Mouse (Mus musculus): ENCODE data around the gene Cda.

Gene Cda

GRCm38 (mm10) chr4:138375117-138375516 is 7.3 kb upstream of the Cda start:
- in situ Hi-C loops (cut with MboI; ENCODE audit: low pct_unique_long_range_greater_than_20kb in 1 of 2, low sequenced_read_pairs in 2 of 2, unreplicated experiment in 1 of 2) = no loop called here

DNA sequence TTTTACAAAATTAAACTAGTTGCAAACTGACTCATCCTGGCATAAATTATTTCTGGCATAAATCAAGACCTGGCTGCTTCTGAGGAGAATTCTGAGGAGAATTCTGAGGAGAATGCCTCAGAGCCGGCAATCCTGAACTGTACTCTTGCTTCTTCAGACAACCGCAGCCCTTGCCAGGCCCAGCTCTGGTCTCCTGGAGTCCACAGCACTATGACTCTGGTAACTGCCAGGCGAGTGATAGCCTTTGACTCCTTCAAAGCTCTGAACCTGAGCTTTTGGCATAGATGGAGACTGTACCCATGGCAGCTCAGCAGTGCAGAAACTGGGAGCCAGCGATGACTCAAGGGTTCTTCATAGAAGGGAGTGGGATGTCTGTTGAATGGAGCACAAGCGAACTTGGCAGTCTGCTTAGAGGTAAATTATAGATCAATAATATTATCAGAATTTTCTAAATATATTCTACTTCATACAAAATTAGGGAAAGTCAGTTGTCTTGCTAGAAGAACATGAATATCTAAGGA is 3.3 kb upstream of the Cda start:
- in situ Hi-C loops (cut with MboI; ENCODE audit: low pct_unique_long_range_greater_than_20kb in 1 of 2, low sequenced_read_pairs in 2 of 2, unreplicated experiment in 1 of 2) = no loop called here

DNA sequence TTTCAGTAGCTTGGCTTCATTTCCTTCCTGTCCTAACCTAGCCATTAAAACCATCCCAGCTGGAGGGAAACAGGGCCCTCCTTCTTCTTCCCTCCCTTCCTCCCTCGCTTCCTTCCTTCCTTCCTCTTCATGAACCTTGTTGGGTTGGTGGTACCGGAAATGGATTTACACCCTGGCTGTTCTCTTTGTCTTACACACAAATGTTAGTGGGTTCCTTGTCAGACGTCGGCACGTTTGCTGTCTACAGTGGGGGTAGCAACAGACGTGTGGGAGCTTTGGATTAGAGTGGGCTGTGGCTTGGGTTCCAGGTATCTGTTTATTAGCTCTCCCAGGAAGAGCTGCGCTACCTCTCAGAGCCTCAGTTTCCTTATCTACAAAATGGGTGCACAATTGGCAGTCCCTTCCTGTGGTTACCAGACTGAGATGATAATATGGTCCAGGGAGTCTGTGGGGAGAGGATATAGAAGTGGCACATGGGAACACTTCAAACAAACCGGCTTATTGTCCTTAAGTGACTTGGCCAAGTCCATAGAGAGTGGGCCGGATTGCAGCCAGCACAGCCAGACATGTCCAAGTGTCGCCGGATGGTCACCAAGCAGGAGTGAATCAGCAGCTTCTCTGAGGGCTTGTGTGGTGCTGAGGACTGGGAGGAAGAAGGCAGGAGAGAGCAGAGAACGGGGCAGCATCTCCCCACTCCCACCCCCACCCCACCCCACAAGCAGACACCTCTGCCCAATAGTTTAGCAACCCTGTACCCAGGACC is 887 bp upstream of the Cda start:
- in situ Hi-C loops (cut with MboI; ENCODE audit: low pct_unique_long_range_greater_than_20kb in 1 of 2, low sequenced_read_pairs in 2 of 2, unreplicated experiment in 1 of 2) = no loop called here

GRCm38 (mm10) chr4:138366561-138366960 is 1.2 kb downstream of the Cda start:
- in situ Hi-C loops (cut with MboI; ENCODE audit: low pct_unique_long_range_greater_than_20kb in 1 of 2, low sequenced_read_pairs in 2 of 2, unreplicated experiment in 1 of 2) = no loop called here

GRCm38 (mm10) chr4:138363511-138363910 is 4.3 kb downstream of the Cda start:
- in situ Hi-C loops (cut with MboI; ENCODE audit: low pct_unique_long_range_greater_than_20kb in 1 of 2, low sequenced_read_pairs in 2 of 2, unreplicated experiment in 1 of 2) = no loop called here

- in situ Hi-C loops (cut with MboI; ENCODE audit: low pct_unique_long_range_greater_than_20kb in 1 of 2, low sequenced_read_pairs in 2 of 2, unreplicated experiment in 1 of 2) = no loop called here
These were observed 4.9 kb downstream of the Cda start for GRCm38 (mm10) chr4:138362883-138363282.

DNA sequence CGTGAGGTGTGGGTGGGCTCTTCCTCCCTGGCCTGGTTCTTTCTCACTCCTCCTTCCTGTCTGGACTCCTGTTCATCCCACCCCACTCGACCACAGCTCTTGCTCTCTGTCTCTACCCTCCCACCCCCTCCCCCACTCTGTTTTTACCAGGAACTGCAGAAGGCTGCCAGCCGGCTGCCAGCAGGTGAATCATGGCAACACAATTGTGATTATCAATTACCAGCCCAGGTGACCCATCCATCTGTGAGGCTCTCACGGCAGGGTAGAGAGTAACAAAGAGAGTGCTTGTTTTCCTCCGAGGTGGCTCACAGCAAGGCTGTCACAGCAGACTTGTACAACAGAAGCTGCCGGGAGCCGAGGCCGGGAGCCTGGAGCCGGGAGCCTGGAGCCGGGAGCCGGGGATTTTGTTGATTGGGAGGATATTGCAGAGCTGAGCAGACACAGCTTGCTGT is 6.4 kb downstream of the Cda start:
- in situ Hi-C loops (cut with MboI; ENCODE audit: low pct_unique_long_range_greater_than_20kb in 1 of 2, low sequenced_read_pairs in 2 of 2, unreplicated experiment in 1 of 2) = no loop called here

- in situ Hi-C loops (cut with MboI; ENCODE audit: low pct_unique_long_range_greater_than_20kb in 1 of 2, low sequenced_read_pairs in 2 of 2, unreplicated experiment in 1 of 2) = no loop called here
These were observed 9.6 kb downstream of the Cda start for GRCm38 (mm10) chr4:138358176-138358575.

- in situ Hi-C loops (cut with MboI; ENCODE audit: low pct_unique_long_range_greater_than_20kb in 1 of 2, low sequenced_read_pairs in 2 of 2, unreplicated experiment in 1 of 2) = no loop called here
These were observed 11.2 kb downstream of the Cda start for GRCm38 (mm10) chr4:138356551-138356950.

DNA sequence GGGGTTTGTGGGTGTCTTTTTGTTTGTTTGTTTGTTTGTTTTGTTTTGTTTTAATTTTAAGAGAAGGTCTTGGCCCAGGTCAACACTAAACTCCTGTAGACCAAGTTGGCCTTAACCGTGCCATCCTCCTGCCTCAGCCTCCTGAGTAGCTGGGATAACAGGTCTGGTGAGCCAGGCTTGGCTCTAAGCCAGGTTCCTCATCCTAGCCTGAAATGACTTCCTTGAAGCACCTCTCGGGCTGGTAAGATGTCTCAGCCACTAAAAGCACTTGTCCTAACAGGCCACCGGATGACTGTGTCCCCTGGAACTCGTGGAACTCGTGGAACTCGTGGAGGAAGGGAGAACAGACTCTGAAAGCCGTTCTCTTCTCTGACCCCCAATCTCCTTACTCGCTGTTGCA is 11.7 kb downstream of the Cda start:
- in situ Hi-C loops (cut with MboI; ENCODE audit: low pct_unique_long_range_greater_than_20kb in 1 of 2, low sequenced_read_pairs in 2 of 2, unreplicated experiment in 1 of 2) = no loop called here

DNA sequence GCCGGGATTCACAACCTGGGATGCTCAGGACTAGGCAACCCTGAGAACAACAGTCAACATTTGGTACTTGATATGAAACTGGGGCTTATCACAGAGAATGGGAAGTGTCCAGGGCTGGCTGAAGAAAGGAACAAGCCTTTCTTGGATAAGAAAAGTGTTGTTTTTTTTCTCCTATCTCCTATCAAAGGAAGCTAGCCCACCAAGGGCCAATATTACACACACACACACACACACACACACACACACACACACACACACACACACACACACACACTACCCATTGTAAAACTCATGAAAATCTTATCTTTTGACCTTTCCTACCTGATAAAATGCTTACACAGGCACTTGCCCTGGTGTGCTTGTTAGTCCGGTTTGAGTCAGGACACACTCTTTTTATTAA is 12.3 kb downstream of the Cda start:
- in situ Hi-C loops (cut with MboI; ENCODE audit: low pct_unique_long_range_greater_than_20kb in 1 of 2, low sequenced_read_pairs in 2 of 2, unreplicated experiment in 1 of 2) = no loop called here

- in situ Hi-C loops (cut with MboI; ENCODE audit: low pct_unique_long_range_greater_than_20kb in 1 of 2, low sequenced_read_pairs in 2 of 2, unreplicated experiment in 1 of 2) = no loop called here
These were observed 14.2 kb downstream of the Cda start for GRCm38 (mm10) chr4:138353438-138354171.

- in situ Hi-C loops (cut with MboI; ENCODE audit: low pct_unique_long_range_greater_than_20kb in 1 of 2, low sequenced_read_pairs in 2 of 2, unreplicated experiment in 1 of 2) = no loop called here
These were observed 15.1 kb downstream of the Cda start for GRCm38 (mm10) chr4:138352692-138353091.

- in situ Hi-C loops (cut with MboI; ENCODE audit: low pct_unique_long_range_greater_than_20kb in 1 of 2, low sequenced_read_pairs in 2 of 2, unreplicated experiment in 1 of 2) = no loop called here
These were observed 16.0 kb downstream of the Cda start for GRCm38 (mm10) chr4:138351821-138352220.

DNA sequence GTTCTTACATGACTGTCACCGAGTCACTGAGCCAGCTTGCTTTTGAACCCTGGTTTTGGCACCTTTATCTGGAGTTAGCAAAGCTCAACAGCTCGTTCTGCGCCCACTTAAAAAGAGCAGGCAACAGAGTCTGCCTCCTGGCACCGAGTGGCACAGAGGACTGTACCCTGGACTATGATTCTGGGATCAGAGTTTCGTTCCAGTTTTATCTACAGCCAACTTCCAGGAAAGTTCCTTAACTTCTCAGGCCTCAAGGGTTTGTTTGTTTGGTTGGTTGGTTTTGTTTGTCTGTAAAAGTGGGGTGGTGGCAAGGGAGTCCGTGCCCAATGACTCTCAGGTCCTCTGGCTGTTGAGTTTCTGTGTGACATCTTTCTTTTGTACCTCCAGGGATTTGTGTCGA is 19.1 kb downstream of the Cda start:
- in situ Hi-C loops (cut with MboI; ENCODE audit: low pct_unique_long_range_greater_than_20kb in 1 of 2, low sequenced_read_pairs in 2 of 2, unreplicated experiment in 1 of 2) = no loop called here

GRCm38 (mm10) chr4:138347280-138347679 is 20.5 kb downstream of the Cda start:
- in situ Hi-C loops (cut with MboI; ENCODE audit: low pct_unique_long_range_greater_than_20kb in 1 of 2, low sequenced_read_pairs in 2 of 2, unreplicated experiment in 1 of 2) = no loop called here

GRCm38 (mm10) chr4:138344891-138345545 is 22.8 kb downstream of the Cda start:
- in situ Hi-C loops (cut with MboI; ENCODE audit: low pct_unique_long_range_greater_than_20kb in 1 of 2, low sequenced_read_pairs in 2 of 2, unreplicated experiment in 1 of 2) = no loop called here

- in situ Hi-C loops (cut with MboI; ENCODE audit: low pct_unique_long_range_greater_than_20kb in 1 of 2, low sequenced_read_pairs in 2 of 2, unreplicated experiment in 1 of 2) = no loop called here
These were observed 24.4 kb downstream of the Cda start for GRCm38 (mm10) chr4:138343341-138343837.

GRCm38 (mm10) chr4:138342778-138343177 is 25.0 kb downstream of the Cda start:
- in situ Hi-C loops (cut with MboI; ENCODE audit: low pct_unique_long_range_greater_than_20kb in 1 of 2, low sequenced_read_pairs in 2 of 2, unreplicated experiment in 1 of 2) = no loop called here
